9 mouse cellular contexts compared by ENCODE assay signal in the genomic region with DNA sequence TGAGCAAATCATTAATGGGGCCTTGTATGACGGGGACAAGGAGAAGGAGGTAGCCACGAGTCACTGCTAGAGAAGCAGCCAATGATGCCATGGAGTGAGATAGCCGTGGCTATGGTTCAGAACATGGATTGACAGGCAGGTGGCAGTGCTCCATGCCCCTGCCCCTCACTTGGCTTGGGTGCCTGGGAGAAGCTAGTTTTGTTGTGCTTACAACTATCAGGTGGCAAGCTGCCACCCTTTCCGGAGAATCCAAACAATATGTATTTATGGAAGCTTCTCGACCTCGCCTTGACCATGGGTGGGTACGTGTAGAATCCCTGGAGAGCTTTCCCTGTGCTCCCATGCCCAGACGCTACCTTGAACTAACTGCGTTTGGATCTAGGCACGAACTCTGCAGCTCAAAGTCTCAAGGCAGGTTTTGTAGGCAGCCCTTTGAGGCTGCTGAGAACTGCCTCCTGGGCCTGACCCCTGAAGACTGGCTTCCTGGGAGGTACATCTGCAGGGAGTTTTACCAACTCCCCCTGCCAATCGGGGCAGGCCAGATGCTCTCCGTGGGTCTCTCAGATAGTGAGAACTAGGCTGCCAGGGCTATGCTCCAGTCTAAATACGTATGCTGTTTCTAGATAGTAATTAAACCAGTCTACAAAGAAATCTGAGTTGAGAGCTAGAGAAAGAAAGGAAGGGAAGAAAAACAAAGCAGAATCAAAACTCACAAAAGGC. TPM values are rescaled to one million over a fixed set of nuclear protein-coding genes. Genes with fewer than 3 reads are reported as not detected.
DNase-seq lines count a peak whose midpoint lies in the region; ATAC-seq and TF ChIP-seq lines count a peak whose summit lies in the region.
"Had no signal": no experiment of that assay in that cellular context is flagged by ENCODE, and none has a peak within 500 bp of the region (broad histone marks: within the 10 kb centered on the region; RNA-seq: fewer than 3 reads in every experiment).

No protein-coding gene starts in this region.

- no peak for TF ChIP-seq POLR2A in cerebellum, adult 2 months (IDR thresholded peaks at IDR 0.05; ENCODE audit: borderline replicate concordance, insufficient read depth, low read length)

- H3K79me3 ChIP-seq in C2C12 (ENCODE audit: low read depth): no peaks in the 10 kb centered on the region

- H3K27ac ChIP-seq in cerebellum, adult 2 months (ENCODE audit: insufficient read depth, low read length): peak overlapping the region; percentile 61
- peak overlapping the region; percentile 43; the same call in 1 of the 2 replicates for H3K27ac ChIP-seq in heart, postnatal 0 days (ENCODE audit: low read depth)

- no peak for ATAC-seq in cerebellum, adult (ENCODE audit: insufficient number of reproducible peaks, low FRiP score, low TSS enrichment)
- peak; percentile 52 for ATAC-seq in heart, postnatal 0 days (ENCODE audit: insufficient read depth, low read depth)

- WGBS in cerebellum, adult 2 months: 56% methylated on average over 13 of the region's 13 CpGs
- 31% methylated on average over 13 of the region's 13 CpGs for WGBS in heart, postnatal 0 days

- H3ac ChIP-seq in C2C12 (ENCODE audit: control insufficient read depth, insufficient read length, low read depth): no peak overlapping the region

- no peaks in the 10 kb centered on the region for H3K9me3 ChIP-seq in heart, postnatal 0 days (replicated peaks; ENCODE audit: control insufficient read depth, low read length)

- TF ChIP-seq EP300 in heart, postnatal 0 days (IDR thresholded peaks at IDR 0.05; ENCODE audit: low read depth): no peak

- no peak overlapping the region for H3K9ac ChIP-seq in heart, postnatal 0 days (replicated peaks; ENCODE audit: low read depth, low read length)

- no peak overlapping the region for H3K4me3 ChIP-seq in cerebellum, adult 2 months (replicated peaks; ENCODE audit: insufficient read depth, low read depth, low read length)
- no peak overlapping the region for H3K4me3 ChIP-seq in C2C12 (ENCODE audit: insufficient read depth, poor library complexity, severe bottlenecking)
- H3K4me3 ChIP-seq in heart, postnatal 0 days (ENCODE audit: low read depth, low read length): no peak overlapping the region

- H3K79me2 ChIP-seq in C2C12 (ENCODE audit: control insufficient read depth, insufficient read depth): no peaks in the 10 kb centered on the region

- no peaks in the 10 kb centered on the region for H3K27me3 ChIP-seq in cerebellum, adult 2 months (ENCODE audit: control insufficient read depth, insufficient read depth, low read length)
- peaks cover 37% of the 10 kb centered on the region for H3K27me3 ChIP-seq in C2C12 (ENCODE audit: control insufficient read depth, insufficient read depth, insufficient read length)
- H3K27me3 ChIP-seq in heart, postnatal 0 days (ENCODE audit: control insufficient read depth, insufficient read depth, low read length): peaks cover 17% of the 10 kb centered on the region

- no peaks in the 10 kb centered on the region for H3K36me3 ChIP-seq in C2C12 (ENCODE audit: control insufficient read depth, insufficient read depth)
- H3K36me3 ChIP-seq in heart, postnatal 0 days (replicated peaks; ENCODE audit: control insufficient read depth, insufficient read depth, low read length): no peaks in the 10 kb centered on the region

- no peak for DNase-seq in cerebellum, adult 2 months
- DNase-seq in heart, postnatal 0 days (ENCODE audit: low spot score): peak; percentile 47
- DNase-seq in lung, postnatal 14 days: peak; percentile 72
- no peak for DNase-seq in yolk sac, embryonic 10.5 days (ENCODE audit: low spot score)
- DNase-seq in adrenal gland, postnatal 25 days: no peak
- no peak for DNase-seq in frontal cortex, adult 2 months (ENCODE audit: extremely low spot score in 1 of 2, low spot score in 1 of 2)
- DNase-seq: adrenal gland, postnatal 10 days had no signal

- TF ChIP-seq CTCF in cerebellum, adult 2 months (IDR thresholded peaks at IDR 0.05; ENCODE audit: borderline replicate concordance, insufficient read depth, low read depth, low read length): no peak
- peak; percentile 4 for TF ChIP-seq CTCF in C2C12 (IDR thresholded peaks at IDR 0.05; ENCODE audit: control insufficient read depth, insufficient read depth, insufficient read length)
- TF ChIP-seq CTCF in heart, postnatal 0 days (IDR thresholded peaks at IDR 0.05; ENCODE audit: low read depth): peak; percentile 51

- H3K4me2 ChIP-seq in heart, postnatal 0 days (ENCODE audit: low read depth, low read length): no peak overlapping the region

- H3K4me1 ChIP-seq in cerebellum, adult 2 months (ENCODE audit: control insufficient read depth, insufficient read depth, low read length): peaks cover 60% of the 10 kb centered on the region
- peaks cover 40% of the 10 kb centered on the region for H3K4me1 ChIP-seq in heart, postnatal 0 days (ENCODE audit: control insufficient read depth, insufficient read depth)

TF ChIP-seq in C2C12, 6 proteins besides CTCF, POLR2A, EP300 and RAD21:
- TF ChIP-seq FOSL1 (IDR thresholded peaks at IDR 0.05; ENCODE audit: insufficient read depth, low read length, poor library complexity, severe bottlenecking) (no peak), MAX (IDR thresholded peaks at IDR 0.05) (no peak), CEBPB (IDR thresholded peaks at IDR 0.05; ENCODE audit: low read depth) (no peak), USF1 (IDR thresholded peaks at IDR 0.05; ENCODE audit: low read depth) (no peak), MYOG (IDR thresholded peaks at IDR 0.05; ENCODE audit: control insufficient read depth, extremely low read depth, insufficient read length) (no peak), MYOD1 (IDR thresholded peaks at IDR 0.05; ENCODE audit: control insufficient read depth, insufficient read length, low read depth) (no peak)

RNA-seq across cellular contexts. Expression of gene Rgs3, which starts 54.2 kb away (rescaled TPM):
- 92.7 and 97.5 TPM in 2 replicates for polyA plus RNA-seq in cerebellum, adult 2 months (2012; rRNA removed)
- 49.8 TPM for polyA plus RNA-seq in C2C12 (2012; fragmentation: generic; extraction: Trizol)
- total RNA-seq in heart, postnatal 0 days (2014; rRNA removed; ENCODE audit: low replicate concordance): 66.0 and 114 TPM in 2 replicates
- 52.1 and 52.5 TPM in 2 replicates for polyA plus RNA-seq in heart, postnatal 0 days (2015; fragmentation: Nextera tagmentation; extraction: Ambion mirVana)
- 31.5 TPM in 2 replicates for total RNA-seq in adrenal gland, postnatal 25 days (2021)
- polyA plus RNA-seq in frontal cortex, adult 2 months (2012; rRNA removed): 46.3 and 48.4 TPM in 2 replicates

Comparison
In these comparisons a context has a peak if more than half of its experiments do, and no peak if none do; other contexts are left out.
1. DNase-seq: peak in heart, postnatal 0 days (single experiment) and lung, postnatal 14 days (single experiment); none in cerebellum, adult 2 months (0 of 2), yolk sac, embryonic 10.5 days (single experiment), adrenal gland, postnatal 25 days (single experiment) and frontal cortex, adult 2 months (0 of 2).